Mouse (Mus musculus) liver, embryonic 14 days (tissue): ENCODE measurements around the gene Cmtm5. TPM values are rescaled to one million over a fixed set of nuclear protein-coding genes. Genes with fewer than 3 reads are reported as not detected.

Experiments used
- polyA plus RNA-seq: library from polyadenylated mRNA; depleted of rRNA; stranded (reverse); fragments of >200 nt; gene quantifications from 2 replicates; pipeline ENCODE4 v1.2.3, GENCODE M21; 2012; rRNA removed

Gene Cmtm5
- 0.12 TPM in 1 of 2 replicates, not detected in the other for polyA plus RNA-seq

GRCm38 (mm10) chr14:54935904-54936830, at the start of gene Cmtm5:
Gene Cmtm5 (plus strand): TSS chr14:54936261.

GRCm38 (mm10) chr14:54892200-54892599, 43.9 kb upstream of the Cmtm5 start, which contains the start of gene Pabpn1:
Gene Pabpn1 (plus strand): TSS chr14:54892500.

DNA sequence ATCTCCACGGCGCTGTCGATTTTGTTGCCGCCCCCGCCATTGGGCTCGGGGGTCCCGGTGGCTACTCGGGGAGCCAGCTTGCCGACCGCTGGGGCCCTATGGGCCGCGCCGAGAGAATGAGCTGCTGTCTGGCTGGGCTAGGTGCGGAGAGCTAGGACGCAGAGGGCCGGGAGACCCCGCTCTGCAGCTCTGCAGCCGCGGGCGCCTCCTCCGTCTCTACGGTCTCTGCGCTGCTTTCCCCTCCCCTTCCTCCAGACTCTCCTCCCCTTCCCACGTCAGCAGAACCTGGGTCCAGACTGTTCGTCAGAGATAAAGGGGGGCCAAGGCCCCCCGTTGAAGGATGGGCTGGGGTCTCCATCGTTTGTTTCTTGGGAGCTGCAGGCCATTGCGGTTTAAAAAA, 23.2 kb upstream of the Cmtm5 start, which contains the start of gene Slc22a17:
Gene Slc22a17 (minus strand): TSS at position 247 of the 400 bp plus-strand sequence.

DNA sequence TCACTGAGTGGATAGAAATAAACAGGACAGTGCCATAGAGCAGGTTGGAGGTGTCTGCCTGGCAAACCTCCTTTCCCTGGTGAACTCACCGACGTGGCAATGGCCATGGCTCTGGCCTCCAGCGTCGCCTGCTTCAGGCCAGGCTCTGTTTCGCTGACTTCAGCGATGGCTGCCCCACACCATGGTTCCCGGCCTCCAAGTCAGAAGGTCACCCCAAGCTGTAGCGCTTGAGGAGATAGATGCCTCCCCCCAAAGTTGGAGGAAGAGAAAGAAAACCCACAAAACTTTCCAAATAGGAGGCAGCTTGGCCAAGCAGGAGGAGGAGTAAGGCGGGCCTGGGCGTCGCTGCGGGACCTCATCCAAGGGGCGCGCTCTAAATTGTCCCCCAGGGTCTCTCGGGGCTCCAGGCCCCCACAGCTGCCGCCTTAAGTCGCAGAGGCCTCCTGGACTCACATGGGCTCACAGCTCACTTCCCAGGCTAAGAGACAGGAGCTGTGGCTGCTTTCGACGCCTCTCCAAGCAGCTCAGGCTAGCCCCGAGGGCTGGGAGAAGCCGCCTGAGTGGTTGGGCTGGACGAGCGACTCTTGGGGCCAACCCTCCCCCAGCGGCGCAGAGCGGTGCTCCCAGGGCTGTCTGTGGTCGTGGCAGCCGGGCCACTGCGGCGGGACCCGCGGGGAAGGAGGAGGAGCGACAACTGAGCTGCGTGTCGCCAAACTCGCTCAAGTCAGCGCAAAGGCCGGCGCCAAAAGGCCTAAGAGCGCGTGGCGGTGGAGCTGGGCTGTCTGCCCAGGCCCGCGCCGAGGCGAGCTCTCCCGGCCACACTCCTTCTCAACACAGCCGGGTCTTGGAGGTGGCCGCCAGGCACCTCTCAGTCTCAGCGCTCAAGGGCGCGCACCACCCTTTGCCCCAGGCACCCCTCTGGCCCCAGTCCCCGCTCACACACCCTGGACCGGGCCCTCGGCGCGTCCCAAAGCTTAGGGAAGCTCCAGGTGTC, 10.4 kb upstream of the Cmtm5 start, which contains the start of gene Efs:
Gene Efs (minus strand): TSS at position 778 of the 994 bp plus-strand sequence.

DNA sequence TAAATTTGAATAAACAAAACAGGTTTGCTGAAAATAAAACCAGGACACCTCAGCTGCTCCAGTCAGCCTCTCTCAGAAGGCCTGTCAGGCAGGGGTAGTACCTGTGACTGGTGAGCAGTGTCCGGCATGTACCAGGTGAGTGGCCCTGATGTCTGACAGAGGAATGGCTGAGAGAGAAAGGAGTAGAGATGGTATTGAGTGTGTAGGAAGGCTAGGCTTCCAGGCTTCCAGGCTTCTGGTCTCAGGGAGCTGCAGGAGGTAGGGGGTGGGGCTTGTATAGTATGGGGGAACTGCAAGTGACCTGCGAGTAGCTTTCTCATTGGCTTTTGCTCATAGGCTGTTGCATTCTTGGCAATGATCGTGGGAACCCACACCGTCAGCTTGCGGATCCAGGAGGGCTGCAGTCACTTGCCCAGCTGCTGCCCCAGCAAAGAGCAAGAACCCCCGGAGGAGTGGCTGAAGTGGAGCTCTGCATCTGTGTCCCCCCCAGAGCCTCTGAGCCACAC, 3.4 kb upstream of the Cmtm5 start, which contains the start of gene Il25:
Gene Il25 (plus strand): TSS at position 51 of the 506 bp plus-strand sequence.

DNA sequence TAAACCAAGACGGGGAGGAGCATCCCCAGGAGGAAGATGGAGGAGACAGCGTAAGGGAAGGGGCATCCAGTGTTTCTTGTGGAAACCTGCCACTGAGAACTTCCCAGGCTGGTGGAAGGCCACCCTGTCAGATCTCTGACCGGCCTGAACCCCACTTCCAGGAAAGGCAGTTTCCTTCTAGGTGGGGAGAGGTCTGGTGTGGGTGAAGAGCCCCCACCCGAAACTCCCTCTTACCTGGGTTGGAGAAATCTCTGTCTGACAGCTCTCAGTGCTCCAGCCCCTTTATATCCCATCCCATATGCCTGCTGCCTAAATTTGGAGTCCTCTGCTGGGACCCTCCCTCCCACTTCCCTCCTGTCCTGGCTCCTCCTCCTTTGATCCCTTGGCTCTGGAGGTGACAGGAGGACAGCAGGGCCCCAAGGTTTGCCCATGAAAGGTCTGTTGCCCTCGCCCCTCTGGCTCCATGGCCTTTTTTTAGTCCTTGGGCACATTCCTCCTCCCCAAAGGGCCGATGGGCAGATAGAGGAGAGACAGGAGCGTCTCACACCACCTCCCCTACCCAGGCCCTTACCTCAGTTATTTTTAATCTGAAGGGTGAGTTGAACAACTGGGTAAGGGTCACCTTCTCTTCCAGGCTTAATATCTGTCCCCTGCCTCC, 30.4 kb downstream of the Cmtm5 start, which contains the start of gene Myh6:
Gene Myh6 (minus strand): TSS at position 608 of the 658 bp plus-strand sequence.

GRCm38 (mm10) chr14:54976633-54977032, 40.6 kb downstream of the Cmtm5 start, which contains the start of gene Gm17428:
Gene Gm17428 (plus strand): TSS chr14:54976933.

Other genes with a start within 250 kb of the Cmtm5 start
- gene Acin1, start 249.3 kb upstream of the Cmtm5 start, polyA plus RNA-seq, result 71.1 and 71.7 TPM in 2 replicates
- 0.05 TPM in 2 replicates for gene Gm29776, start 237.4 kb upstream of the Cmtm5 start, polyA plus RNA-seq
- gene Cebpe, start 224.1 kb upstream of the Cmtm5 start, polyA plus RNA-seq, result 5.1 and 7.5 TPM in 2 replicates
- 2.9 and 3.6 TPM in 2 replicates for gene Slc7a8, start 154.3 kb upstream of the Cmtm5 start, polyA plus RNA-seq
- gene Rnf212b, start 122.1 kb upstream of the Cmtm5 start, polyA plus RNA-seq, result not detected in 2 replicates
- gene Homez, start 65.3 kb upstream of the Cmtm5 start, polyA plus RNA-seq, result 1.1 and 1.2 TPM in 2 replicates
- 2.6 and 3.0 TPM in 2 replicates for gene Ppp1r3e, start 58.7 kb upstream of the Cmtm5 start, polyA plus RNA-seq
- 4.9 and 5.8 TPM in 2 replicates for gene Bcl2l2, start 52.9 kb upstream of the Cmtm5 start, polyA plus RNA-seq
- 0.09 and 0.10 TPM in 2 replicates for gene Gm20521, start 52.8 kb upstream of the Cmtm5 start, polyA plus RNA-seq
- gene Pabpn1, start 43.8 kb upstream of the Cmtm5 start, polyA plus RNA-seq, result 115 and 131 TPM in 2 replicates
- 2.8 and 5.0 TPM in 2 replicates for gene Slc22a17, start 23.1 kb upstream of the Cmtm5 start, polyA plus RNA-seq
- gene Efs, start 10.1 kb upstream of the Cmtm5 start, polyA plus RNA-seq, result 0.25 and 0.83 TPM in 2 replicates
- gene Il25, start 3.6 kb upstream of the Cmtm5 start, polyA plus RNA-seq, result not detected in 2 replicates
- gene Myh6, start 30.7 kb downstream of the Cmtm5 start, polyA plus RNA-seq, result 0.02 and 0.20 TPM in 2 replicates
- gene Gm17428, start 40.7 kb downstream of the Cmtm5 start, polyA plus RNA-seq, result not detected in 2 replicates
- gene Myh7, start 58.4 kb downstream of the Cmtm5 start, polyA plus RNA-seq, result 0.07 and 2.9 TPM in 2 replicates
- gene Ngdn, start 79.2 kb downstream of the Cmtm5 start, polyA plus RNA-seq, result 32.0 and 34.0 TPM in 2 replicates
- 0.19 and 0.28 TPM in 2 replicates for gene Zfhx2, start 156.1 kb downstream of the Cmtm5 start, polyA plus RNA-seq
- 1.9 and 2.4 TPM in 2 replicates for gene Thtpa, start 158.5 kb downstream of the Cmtm5 start, polyA plus RNA-seq
- gene Ap1g2, start 170.3 kb downstream of the Cmtm5 start, polyA plus RNA-seq, result 12.2 and 14.4 TPM in 2 replicates
- 0.02 and 0.05 TPM in 2 replicates for gene Jph4, start 180.7 kb downstream of the Cmtm5 start, polyA plus RNA-seq